Mouse (Mus musculus) liver, adult 2 months (tissue): ENCODE results near the gene Rnaset2a. TPM values are rescaled to one million over a fixed set of nuclear protein-coding genes. Genes with fewer than 3 reads are reported as not detected.
"Not testable (repeated sequence)": the region's sequence is repeated elsewhere in the genome, so short reads cannot be mapped to it uniquely, and the experiment has no call there.

Experiments used
- DNase-seq: peaks from one replicate; pipeline ENCODE4 v3.0.0-alpha.2; 2011; ENCODE audit warnings: low read depth, low spot score; ENCODE audit errors: extremely low read depth
- H3K27ac ChIP-seq: fragments of 200-500 bp; replicated peaks from 2 replicates; pipeline ENCODE4 v1.5.1; 2012; ENCODE audit warnings: low read depth, mild to moderate bottlenecking, control low read depth, inconsistent platforms, low read length; ENCODE audit not compliant: insufficient read depth
- H3K27me3 ChIP-seq: fragments of 200-500 bp; 2 replicates; pipeline ENCODE4 v1.6.1; 2012; ENCODE audit warnings: mild to moderate bottlenecking, moderate library complexity, low read length, inconsistent platforms; ENCODE audit not compliant: control insufficient read depth, insufficient read depth
- H3K36me3 ChIP-seq: fragments of 200-500 bp; 2 replicates; pipeline ENCODE4 v1.6.1; 2012; ENCODE audit warnings: low read length, inconsistent platforms; ENCODE audit not compliant: control insufficient read depth, insufficient read depth
- H3K4me1 ChIP-seq: fragments of 200-500 bp; 2 replicates; pipeline ENCODE4 v1.6.1; 2011; ENCODE audit warnings: low read length; ENCODE audit not compliant: control insufficient read depth, insufficient read depth
- H3K4me3 ChIP-seq: fragments of 200-500 bp; 2 replicates; pipeline ENCODE4 v1.5.1; 2011; ENCODE audit warnings: low read depth, mild to moderate bottlenecking, control low read depth, low read length, moderate library complexity; ENCODE audit not compliant: insufficient read depth
- H3K79me2 ChIP-seq: fragments of 200-500 bp; 2 replicates; pipeline ENCODE4 v1.6.1; 2012; ENCODE audit warnings: inconsistent platforms, mild to moderate bottlenecking, low read length, moderate library complexity; ENCODE audit not compliant: control insufficient read depth, insufficient read depth
- H3K9ac ChIP-seq: fragments of 200-500 bp; 2 replicates; pipeline ENCODE4 v1.6.1; 2012; ENCODE audit warnings: low read depth, mild to moderate bottlenecking, control low read depth, inconsistent platforms, low read length
- WGBS: fragments of 180-500 bp; shearing (Covaris S2); methylation state at CpG from one replicate; pipeline ENCODE4 v1.1.7; 2018; 5-methylcytosine and 5-hydroxymethylcytosine counted together
- polyA plus RNA-seq: library from polyadenylated mRNA; depleted of rRNA; stranded (reverse); fragments of >200 nt; gene quantifications from 2 replicates; pipeline ENCODE4 v1.2.3, GENCODE M21; 2012
- total RNA-seq: library from RNA; depleted of rRNA; stranded (reverse); fragments of >200 nt; gene quantifications from 2 replicates; pipeline ENCODE4 v1.2.3, GENCODE M21; 2014

Rnaset2a gene
- total and polyA plus RNA-seq, 2 experiments, result 36.9 to 51.8 TPM

DNA sequence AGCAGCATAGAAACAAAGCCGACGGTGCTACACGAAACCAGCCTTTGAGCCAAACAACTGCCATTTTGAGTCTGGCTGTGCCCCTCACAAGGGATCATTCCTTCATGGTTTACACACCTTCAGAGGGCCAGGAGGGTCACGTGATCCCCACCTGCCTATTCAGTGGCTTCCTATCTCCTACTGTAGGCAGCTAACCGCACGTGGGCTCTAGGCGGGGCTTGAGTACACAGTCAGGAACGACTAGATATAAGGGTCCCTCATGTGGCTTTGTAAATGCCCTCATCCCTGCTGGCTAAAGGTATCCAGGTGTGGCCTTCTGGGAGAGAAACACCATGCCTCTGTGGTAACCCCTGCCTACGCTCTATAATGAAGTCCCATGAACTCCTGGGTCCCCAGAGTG, 18.3 kb downstream of the Rnaset2a start:
- not testable (repeated sequence) for H3K36me3 ChIP-seq, DNase-seq, H3K9ac ChIP-seq

DNA sequence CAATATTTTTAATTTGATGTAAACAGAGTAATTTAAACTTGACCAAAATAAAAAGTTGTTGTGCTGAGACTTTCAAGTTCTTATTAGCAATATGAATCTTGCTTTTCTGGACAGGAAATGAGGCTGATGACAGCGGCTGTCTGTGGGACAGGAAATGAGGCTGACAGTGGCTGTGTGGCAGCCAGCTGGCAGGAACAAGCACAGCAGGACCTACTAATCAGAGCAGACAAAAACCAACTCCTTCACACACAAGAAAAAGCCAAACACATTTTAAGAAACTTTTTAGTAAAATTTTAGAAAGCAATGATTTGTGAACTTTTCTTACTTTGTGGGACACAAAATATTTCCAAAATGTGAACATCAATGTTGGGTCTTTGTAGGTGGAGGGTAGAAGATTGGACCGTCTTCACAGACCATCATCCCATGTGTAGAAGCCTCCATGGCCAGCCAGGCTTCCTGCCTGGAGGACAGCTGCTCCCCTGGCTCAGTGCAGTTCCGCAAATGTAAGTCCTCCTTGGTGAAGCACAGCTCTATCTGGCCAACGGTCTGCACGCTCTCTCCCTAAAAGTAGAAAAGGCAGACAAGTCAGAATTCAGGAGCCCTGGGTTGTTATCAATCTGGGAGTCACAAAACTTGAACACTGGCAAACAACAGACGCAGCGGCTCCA, 19.4 kb downstream of the Rnaset2a start:
- not testable (repeated sequence) for H3K4me3 ChIP-seq, H3K27ac ChIP-seq, DNase-seq, H3K36me3 ChIP-seq, H3K27me3 ChIP-seq, H3K9ac ChIP-seq, H3K4me1 ChIP-seq, H3K79me2 ChIP-seq
- WGBS, result 50% methylated on average over 2 of the region's 7 CpGs

More for the DNA sequence above, 18.3 kb downstream of the Rnaset2a start:
- H3K27me3 ChIP-seq, H3K4me3 ChIP-seq, H3K4me1 ChIP-seq, H3K27ac ChIP-seq, H3K79me2 ChIP-seq: not testable (repeated sequence)
- WGBS, result 85% methylated on average over 9 of the region's 9 CpGs

DNA sequence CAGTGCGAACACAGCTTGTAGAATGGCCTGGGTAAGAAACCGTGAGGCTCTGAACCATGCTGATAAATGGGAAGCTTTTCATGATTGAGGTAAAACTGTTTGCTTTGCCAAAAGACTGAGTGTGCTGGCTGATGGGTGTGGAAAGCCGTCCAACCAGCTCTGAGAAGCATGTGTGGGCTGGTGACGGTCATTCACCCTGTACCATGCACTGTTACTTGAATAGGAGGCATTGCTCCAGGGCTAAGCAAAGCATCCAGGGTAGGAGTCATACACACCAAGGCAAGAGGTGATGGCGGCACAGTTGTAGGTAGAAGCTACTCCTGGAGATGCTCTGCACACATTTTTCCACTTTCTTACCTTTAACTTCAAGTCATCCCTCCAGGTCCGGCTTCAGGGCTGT, 23.3 kb downstream of the Rnaset2a start:
- H3K27ac ChIP-seq, H3K27me3 ChIP-seq, H3K36me3 ChIP-seq, H3K79me2 ChIP-seq, H3K4me3 ChIP-seq, H3K4me1 ChIP-seq, H3K9ac ChIP-seq, DNase-seq: not testable (repeated sequence)
- 92% methylated on average over 2 of the region's 6 CpGs for WGBS

DNA sequence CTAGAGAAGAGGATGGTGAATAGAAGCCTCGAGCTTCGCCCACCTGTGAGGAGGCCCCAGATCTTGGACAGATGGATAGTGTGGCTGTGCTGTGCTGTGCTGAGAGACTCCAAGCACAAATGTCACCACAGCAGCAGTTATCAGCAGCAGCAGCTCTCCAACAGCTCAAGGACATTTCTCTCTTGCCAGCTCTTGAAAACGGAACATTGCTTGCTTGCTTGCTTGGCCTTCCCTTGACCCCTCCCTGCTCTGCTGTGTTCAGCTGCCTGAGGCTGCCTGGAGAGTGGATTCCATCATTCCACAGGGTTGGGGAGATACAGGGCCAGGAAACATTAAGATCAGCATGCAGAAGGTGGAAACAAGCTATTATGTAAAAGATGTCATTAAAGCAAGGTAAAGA, 24.9 kb downstream of the Rnaset2a start:
- no CpG with 5 or more reads among the region's 3 CpGs for WGBS
- H3K27ac ChIP-seq, H3K79me2 ChIP-seq, H3K4me3 ChIP-seq, H3K27me3 ChIP-seq, DNase-seq, H3K4me1 ChIP-seq, H3K9ac ChIP-seq, H3K36me3 ChIP-seq: not testable (repeated sequence)

DNA sequence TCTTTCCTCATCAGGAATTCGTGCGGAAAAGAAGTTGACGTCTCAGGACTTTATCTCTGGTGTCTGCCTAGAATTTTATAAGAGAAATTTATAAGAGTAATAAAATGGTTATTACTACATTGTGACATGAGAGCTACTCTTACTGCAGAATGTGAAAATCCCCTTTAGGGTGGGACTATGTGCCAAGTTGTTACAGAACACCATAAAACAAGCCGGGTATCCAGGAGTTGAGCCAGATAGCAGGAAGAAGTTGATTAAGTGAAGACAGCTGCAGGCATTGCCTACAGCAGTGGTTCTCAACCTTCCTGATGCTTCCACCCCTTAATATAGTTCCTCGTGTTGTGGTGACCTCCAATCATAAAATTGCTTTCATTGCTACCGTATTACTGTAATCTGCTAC, 31.0 kb downstream of the Rnaset2a start:
- DNase-seq, H3K27ac ChIP-seq, H3K27me3 ChIP-seq, H3K4me3 ChIP-seq, H3K79me2 ChIP-seq, H3K36me3 ChIP-seq, H3K9ac ChIP-seq, H3K4me1 ChIP-seq: not testable (repeated sequence)
- WGBS, result no CpG with 5 or more reads among the region's 6 CpGs

DNA sequence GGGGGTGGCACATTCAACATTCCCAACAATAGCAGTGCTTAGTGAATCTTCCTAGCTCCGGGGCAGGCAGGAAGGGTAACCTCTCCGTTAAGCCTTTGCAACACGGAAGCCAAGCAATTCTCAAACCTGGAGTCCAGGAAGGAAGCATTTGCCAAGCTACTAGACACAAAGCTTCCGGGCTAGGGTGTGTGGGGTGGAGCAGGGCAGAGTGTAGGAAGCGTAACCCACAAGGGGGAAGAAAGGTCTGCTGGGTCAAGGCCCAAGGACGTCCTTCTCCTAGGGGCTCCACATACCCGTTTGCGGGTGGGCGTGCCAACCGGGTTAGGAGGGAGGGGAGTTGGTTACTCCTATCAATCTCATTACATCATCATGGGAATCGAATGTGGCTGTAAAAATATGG, 31.5 kb downstream of the Rnaset2a start:
- not testable (repeated sequence) for H3K79me2 ChIP-seq, DNase-seq, H3K27me3 ChIP-seq, H3K4me1 ChIP-seq, H3K36me3 ChIP-seq, H3K9ac ChIP-seq, H3K4me3 ChIP-seq, H3K27ac ChIP-seq
- 61% methylated on average over 6 of the region's 11 CpGs for WGBS

DNA sequence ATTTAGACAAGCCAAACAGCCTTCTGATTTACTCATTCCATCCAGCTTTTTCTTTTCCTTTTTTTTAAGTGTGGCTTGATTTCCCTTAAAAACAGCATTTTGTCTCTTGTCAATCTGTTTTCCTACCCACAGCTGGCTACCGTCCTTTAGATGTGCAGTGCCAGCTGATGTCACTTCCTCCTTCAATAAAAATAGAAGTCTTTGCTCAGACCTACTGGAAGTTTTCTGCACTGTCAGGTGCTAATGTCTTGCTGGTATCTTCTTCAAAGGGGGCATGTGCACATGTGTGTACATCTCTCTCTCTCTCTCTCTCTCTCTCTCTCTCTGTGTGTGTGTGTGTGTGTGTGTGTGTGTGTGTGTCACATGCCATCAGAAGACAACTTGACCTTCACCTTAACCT, 35.7 kb downstream of the Rnaset2a start:
- H3K36me3 ChIP-seq, result not testable (repeated sequence)
- WGBS, result no CpG with 5 or more reads among the region's 1 CpGs

DNA sequence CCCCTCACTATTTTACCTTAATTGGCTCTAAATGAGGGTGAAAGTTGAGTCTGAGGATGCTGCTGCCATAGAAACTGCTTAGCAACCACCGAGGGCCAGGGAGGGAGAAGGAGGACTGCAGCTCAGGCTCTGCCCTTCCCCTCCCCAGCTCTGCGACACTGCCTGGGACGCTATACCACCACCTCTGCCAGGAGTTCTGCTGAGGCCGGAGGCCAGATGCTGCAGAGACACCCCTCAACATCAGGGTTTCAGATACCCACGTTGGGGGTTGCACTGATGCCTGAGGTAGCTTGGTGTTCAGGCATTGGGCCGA, 46.6 kb downstream of the Rnaset2a start:
- not testable (repeated sequence) for H3K4me3 ChIP-seq, H3K36me3 ChIP-seq, H3K9ac ChIP-seq, H3K27me3 ChIP-seq, H3K4me1 ChIP-seq, DNase-seq, H3K79me2 ChIP-seq, H3K27ac ChIP-seq
- 61% methylated on average over 3 of the region's 6 CpGs for WGBS

More for the DNA sequence above, 35.7 kb downstream of the Rnaset2a start:
- not testable (repeated sequence) for H3K27ac ChIP-seq, H3K79me2 ChIP-seq, H3K9ac ChIP-seq, H3K27me3 ChIP-seq, DNase-seq, H3K4me3 ChIP-seq, H3K4me1 ChIP-seq

DNA sequence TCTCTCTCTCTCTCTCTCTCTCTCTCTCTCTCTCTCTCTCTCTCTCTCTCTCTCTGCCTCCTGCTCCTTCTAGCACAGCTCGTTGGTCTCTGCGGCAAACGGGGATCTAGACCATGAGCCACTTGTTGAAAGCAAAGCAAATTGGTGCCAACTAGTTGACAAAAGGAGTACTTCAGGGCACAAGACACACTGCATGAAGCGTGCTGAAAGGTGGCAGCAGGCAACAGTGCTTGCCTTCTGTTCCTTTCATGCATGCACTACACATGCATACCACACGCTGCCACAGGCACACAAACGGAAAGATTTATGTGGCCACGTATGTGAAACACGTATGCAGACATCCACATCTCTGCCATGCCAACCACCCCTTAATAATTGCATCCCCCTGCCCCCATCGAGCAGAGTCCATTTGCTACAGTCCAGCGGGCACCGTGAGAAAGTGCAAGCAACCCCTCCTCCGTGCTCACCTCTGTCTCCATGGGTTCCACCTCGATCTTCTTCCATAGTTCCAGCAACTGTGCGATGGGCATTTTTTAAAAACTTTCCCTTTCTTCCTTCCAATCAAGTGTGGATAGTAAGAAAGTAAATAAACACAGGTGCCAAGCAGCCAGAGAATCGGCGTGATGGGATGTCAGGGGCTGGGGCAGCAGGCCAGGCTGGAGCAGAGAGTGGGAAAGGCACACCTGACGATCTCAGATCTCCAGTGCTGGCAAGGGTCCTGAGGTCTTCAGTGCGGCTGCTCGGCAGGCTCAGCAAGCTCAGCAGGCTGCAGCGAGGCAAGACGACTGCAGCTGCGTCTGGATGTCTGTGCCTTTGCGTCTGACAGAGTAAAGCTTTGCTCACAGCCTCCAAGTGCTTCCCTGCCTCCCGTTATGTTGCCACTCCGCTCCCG, 47.2 kb downstream of the Rnaset2a start:
- H3K79me2 ChIP-seq, H3K27me3 ChIP-seq, H3K27ac ChIP-seq, H3K4me1 ChIP-seq, H3K9ac ChIP-seq, H3K36me3 ChIP-seq, DNase-seq, H3K4me3 ChIP-seq: not testable (repeated sequence)
- WGBS, result 70% methylated on average over 4 of the region's 26 CpGs
